Mouse (Mus musculus): ENCODE measurements at regions not wholly inside any gene's neighbourhood (a gene's known extent, or its start where the extent isn't known, plus 50 kb on each side); places are given as distances from the start of the nearest gene placed in this dataset.
"Not testable (repeated sequence)": the region's sequence is repeated elsewhere in the genome, so short reads cannot be mapped to it uniquely, and the experiment has no call there.

- not testable (repeated sequence) for DNase-seq (ENCODE audit: extremely low read depth, low read depth, low spot score)
These were observed 119.7 kb downstream of the Impg2 start for GRCm38 (mm10) chr16:56323828-56324227.

GRCm38 (mm10) chr16:56349415-56349814 is 128.3 kb upstream of the Abi3bp start:
- no peak for DNase-seq (ENCODE audit: extremely low read depth, low read depth, low spot score)

GRCm38 (mm10) chr16:56352888-56353287 is 124.8 kb upstream of the Abi3bp start:
- no peak for DNase-seq (ENCODE audit: extremely low read depth, low read depth, low spot score)

GRCm38 (mm10) chr16:56359101-56359500 is 118.6 kb upstream of the Abi3bp start:
- DNase-seq (ENCODE audit: extremely low read depth, low read depth, low spot score), result peak; percentile 21

- DNase-seq (ENCODE audit: extremely low read depth, low read depth, low spot score), result peak; percentile 40
These were observed 116.7 kb upstream of the Abi3bp start for GRCm38 (mm10) chr16:56360992-56361391.

GRCm38 (mm10) chr16:56378356-56378755 is 99.3 kb upstream of the Abi3bp start:
- no peak for DNase-seq (ENCODE audit: extremely low read depth, low read depth, low spot score)

GRCm38 (mm10) chr16:56380680-56381079 is 97.0 kb upstream of the Abi3bp start:
- no peak for DNase-seq (ENCODE audit: extremely low read depth, low read depth, low spot score)

GRCm38 (mm10) chr16:56386539-56386938 is 91.1 kb upstream of the Abi3bp start:
- DNase-seq (ENCODE audit: extremely low read depth, low read depth, low spot score), result no peak

- DNase-seq (ENCODE audit: extremely low read depth, low read depth, low spot score), result no peak
These were observed 84.8 kb upstream of the Abi3bp start for GRCm38 (mm10) chr16:56392843-56393242.

GRCm38 (mm10) chr16:56396586-56396985 is 81.1 kb upstream of the Abi3bp start:
- no peak for DNase-seq (ENCODE audit: extremely low read depth, low read depth, low spot score)

- DNase-seq (ENCODE audit: extremely low read depth, low read depth, low spot score), result no peak
These were observed 78.1 kb upstream of the Abi3bp start for GRCm38 (mm10) chr16:56399541-56399940.

- DNase-seq (ENCODE audit: extremely low read depth, low read depth, low spot score), result no peak
These were observed 53.9 kb upstream of the Abi3bp start for GRCm38 (mm10) chr16:56423761-56424160.

All from fat pad, adult 2 months (tissue).